Mouse (Mus musculus) hindbrain, postnatal 0 days (tissue): ENCODE data around the gene 9830107B12Rik. TPM values are rescaled to one million over a fixed set of nuclear protein-coding genes. Genes with fewer than 3 reads are reported as not detected.
A peak's percentile ranks its signal among the peaks of the same experiment; 100 is the strongest.

ENCODE experiments used
- ATAC-seq: fragments of 200-750 bp; cut with Nextera tagmentation; 2 replicates; pipeline ENCODE4 v1.8.0; 2017; ENCODE audit warnings: mild to moderate bottlenecking, moderate TSS enrichment, moderate library complexity
- DNase-seq: peaks from one replicate; pipeline ENCODE4 v3.0.0-alpha.2; 2015; ENCODE audit warnings: low spot score
- H3K27ac ChIP-seq: fragments of 300-500 bp; sonication (generic); 2 replicates; pipeline ENCODE4 v1.5.1; 2014; ENCODE audit warnings: mild to moderate bottlenecking
- H3K27me3 ChIP-seq: fragments of 300-500 bp; sonication (generic); 2 replicates; pipeline ENCODE4 v1.6.1; 2014; ENCODE audit warnings: low read length, mixed read lengths; ENCODE audit not compliant: insufficient read depth
- H3K36me3 ChIP-seq: fragments of 300-500 bp; sonication (generic); 2 replicates; pipeline ENCODE4 v1.6.1; 2014; ENCODE audit warnings: low read length, mixed read lengths; ENCODE audit not compliant: insufficient read depth
- H3K4me1 ChIP-seq: fragments of 300-500 bp; sonication (generic); 2 replicates; pipeline ENCODE4 v1.6.1; 2014; ENCODE audit warnings: antibody characterized with exemption, low read length, mixed read lengths; ENCODE audit not compliant: insufficient read depth
- H3K4me2 ChIP-seq: fragments of 300-500 bp; sonication (generic); 2 replicates; pipeline ENCODE4 v1.6.1; 2014; ENCODE audit warnings: low read depth, mild to moderate bottlenecking, low read length, moderate library complexity, mixed read lengths
- H3K4me3 ChIP-seq: fragments of 300-500 bp; sonication (generic); 2 replicates; pipeline ENCODE4 v1.5.1; 2014; ENCODE audit warnings: low read length
- H3K9ac ChIP-seq: fragments of 300-500 bp; sonication (generic); replicated peaks from 2 replicates; pipeline ENCODE4 v1.6.1; 2014; ENCODE audit warnings: mild to moderate bottlenecking, low read length, moderate library complexity, mixed read lengths
- H3K9me3 ChIP-seq: fragments of 300-500 bp; sonication (generic); 2 replicates; pipeline ENCODE4 v1.6.1; 2016; ENCODE audit warnings: low read length, mixed read lengths
- CTCF ChIP-seq: IDR thresholded peaks from 2 replicates; pipeline ENCODE4 v1.5.1; 2016; ENCODE audit warnings: antibody characterized with exemption, control low read depth, low read depth
- WGBS: fragments of 180-500 bp; shearing (Covaris S2); extraction: QIAGEN DNeasy Blood & Tissue Kit; methylation state at CpG from one replicate; pipeline ENCODE4 v1.1.7; 2014; 5-methylcytosine and 5-hydroxymethylcytosine counted together
- polyA plus RNA-seq: library from polyadenylated mRNA; unstranded; fragments of >200 nt; fragmentation: Nextera tagmentation; extraction: Ambion mirVana; gene quantifications from 2 replicates; pipeline ENCODE4 v1.2.1, GENCODE M21; 2015
- total RNA-seq: library from RNA; depleted of rRNA; stranded (reverse); fragments of >200 nt; gene quantifications from 2 replicates; pipeline ENCODE4 v1.2.3, GENCODE M21; 2014

The 9830107B12Rik gene
- total and polyA plus RNA-seq, 2 experiments from 2014 or later: not detected

- DNase-seq (peak; percentile 78), ATAC-seq (peak; percentile 73; the same call in 1 of the 2 replicates)
- Histone ChIP-seq H3K27ac (no peak overlapping the region), H3K9ac (no peak overlapping the region), H3K27me3 (no peaks in the 10 kb centered on the region), H3K4me2 (no peak overlapping the region), H3K36me3 (no peaks in the 10 kb centered on the region), H3K9me3 (no peaks in the 10 kb centered on the region), H3K4me1 (no peaks in the 10 kb centered on the region), H3K4me3 (no peak overlapping the region)
- 20% methylated on average over 3 of the region's 3 CpGs for WGBS
- TF ChIP-seq CTCF: peak; percentile 93
Measured at GRCm38 (mm10) chr17:48119656-48120055, 26.4 kb downstream of the 9830107B12Rik start.

GRCm38 (mm10) chr17:48118570-48118969, 27.5 kb downstream of the 9830107B12Rik start:
- no peaks in the 10 kb centered on the region for H3K27me3 ChIP-seq
- no peaks in the 10 kb centered on the region for H3K9me3 ChIP-seq
- H3K4me3 ChIP-seq: no peak overlapping the region
- H3K9ac ChIP-seq: no peak overlapping the region
- ATAC-seq (no peak), DNase-seq (no peak)
- H3K4me1 ChIP-seq: no peaks in the 10 kb centered on the region
- H3K4me2 ChIP-seq: no peak overlapping the region
- H3K27ac ChIP-seq: no peak overlapping the region
- H3K36me3 ChIP-seq: no peaks in the 10 kb centered on the region
- WGBS: 73% methylated on average over 1 of the region's 1 CpGs
- no peak for TF ChIP-seq CTCF

- Histone ChIP-seq H3K27me3 (no peaks in the 10 kb centered on the region), H3K9me3 (no peaks in the 10 kb centered on the region), H3K9ac (no peak overlapping the region), H3K4me1 (no peaks in the 10 kb centered on the region), H3K36me3 (no peaks in the 10 kb centered on the region), H3K4me2 (no peak overlapping the region), H3K27ac (no peak overlapping the region), H3K4me3 (no peak overlapping the region)
- ATAC-seq: peak; percentile 56; the same call in 1 of the 2 replicates
- WGBS: 47% methylated on average over 8 of the region's 8 CpGs
- peak; percentile 51 for DNase-seq
- peak; percentile 63 for TF ChIP-seq CTCF
Measured at GRCm38 (mm10) chr17:48110547-48111287, 35.4 kb downstream of the 9830107B12Rik start.

- no peak for TF ChIP-seq CTCF
- Histone ChIP-seq H3K4me1 (no peaks in the 10 kb centered on the region), H3K4me3 (no peak overlapping the region), H3K27me3 (no peaks in the 10 kb centered on the region), H3K4me2 (no peak overlapping the region), H3K9ac (no peak overlapping the region), H3K36me3 (no peaks in the 10 kb centered on the region), H3K9me3 (no peaks in the 10 kb centered on the region), H3K27ac (no peak overlapping the region)
- ATAC-seq (no peak), DNase-seq (no peak)
- 80% methylated on average over 3 of the region's 3 CpGs for WGBS
Measured at GRCm38 (mm10) chr17:48108520-48108919, 37.5 kb downstream of the 9830107B12Rik start.

GRCm38 (mm10) chr17:48107862-48108261, 38.2 kb downstream of the 9830107B12Rik start:
- WGBS: 48% methylated on average over 6 of the region's 6 CpGs
- ATAC-seq: 0 out of 2 replicates have a peak, but pooled peaks have one; percentile 18
- no peak for TF ChIP-seq CTCF

GRCm38 (mm10) chr17:48107333-48107732, 38.7 kb downstream of the 9830107B12Rik start:
- Histone ChIP-seq H3K9me3 (no peaks in the 10 kb centered on the region), H3K4me2 (no peak overlapping the region), H3K27me3 (no peaks in the 10 kb centered on the region), H3K36me3 (no peaks in the 10 kb centered on the region), H3K4me1 (no peaks in the 10 kb centered on the region), H3K9ac (no peak overlapping the region), H3K4me3 (no peak overlapping the region), H3K27ac (no peak overlapping the region)
- DNase-seq (no peak), ATAC-seq (no peak)
- no peak for TF ChIP-seq CTCF
- 51% methylated on average over 4 of the region's 4 CpGs for WGBS

More at GRCm38 (mm10) chr17:48107862-48108261, 38.2 kb downstream of the 9830107B12Rik start:
- H3K36me3 ChIP-seq: no peaks in the 10 kb centered on the region
- H3K4me3 ChIP-seq: no peak overlapping the region
- DNase-seq: no peak
- no peak overlapping the region for H3K4me2 ChIP-seq
- no peak overlapping the region for H3K27ac ChIP-seq
- no peaks in the 10 kb centered on the region for H3K4me1 ChIP-seq
- no peak overlapping the region for H3K9ac ChIP-seq
- no peaks in the 10 kb centered on the region for H3K9me3 ChIP-seq
- H3K27me3 ChIP-seq: no peaks in the 10 kb centered on the region
